Mouse (Mus musculus) limb, embryonic 14.5 days (tissue): ENCODE measurements around the gene Mknk1. TPM values are rescaled to one million over a fixed set of nuclear protein-coding genes. Genes with fewer than 3 reads are reported as not detected.

ENCODE experiments used
- ATAC-seq: fragments of 200-750 bp; cut with Nextera tagmentation; 2 replicates; pipeline ENCODE4 v1.8.0; 2017; ENCODE audit warnings: low read depth, moderate number of reproducible peaks, moderate TSS enrichment; ENCODE audit not compliant: low FRiP score
- DNase-seq: peaks from one replicate; pipeline ENCODE4 v3.0.0-alpha.2; 2015; ENCODE audit warnings: low spot score
- H3K27ac ChIP-seq: fragments of 300-500 bp; sonication (generic); replicated peaks from 2 replicates; pipeline ENCODE4 v1.5.1; 2014; ENCODE audit warnings: low read depth, mild to moderate bottlenecking, low read length, moderate library complexity, mixed read lengths
- H3K27me3 ChIP-seq: fragments of 300-500 bp; sonication (generic); 2 replicates; pipeline ENCODE4 v1.6.1; 2014; ENCODE audit warnings: low read length, mixed read lengths; ENCODE audit not compliant: control insufficient read depth, insufficient read depth
- H3K36me3 ChIP-seq: fragments of 300-500 bp; sonication (generic); 2 replicates; pipeline ENCODE4 v1.6.1; 2014; ENCODE audit warnings: mild to moderate bottlenecking, low read length, moderate library complexity, mixed read lengths; ENCODE audit not compliant: control insufficient read depth, insufficient read depth
- H3K4me1 ChIP-seq: fragments of 300-500 bp; sonication (generic); 2 replicates; pipeline ENCODE4 v1.6.1; 2014; ENCODE audit warnings: antibody characterized with exemption, low read length, mixed read lengths; ENCODE audit not compliant: control insufficient read depth, insufficient read depth
- H3K4me2 ChIP-seq: fragments of 300-500 bp; sonication (generic); replicated peaks from 2 replicates; pipeline ENCODE4 v1.6.1; 2014; ENCODE audit warnings: low read depth, mild to moderate bottlenecking, low read length, moderate library complexity; ENCODE audit not compliant: severe bottlenecking
- H3K4me3 ChIP-seq: fragments of 300-500 bp; sonication (generic); replicated peaks from 2 replicates; pipeline ENCODE4 v1.5.1; 2014; ENCODE audit warnings: low read length
- H3K9ac ChIP-seq: fragments of 300-500 bp; sonication (generic); 2 replicates; pipeline ENCODE4 v1.6.1; 2014; ENCODE audit warnings: mild to moderate bottlenecking, low read depth, low read length, moderate library complexity; ENCODE audit not compliant: severe bottlenecking
- H3K9me3 ChIP-seq: fragments of 300-500 bp; sonication (generic); 2 replicates; pipeline ENCODE4 v1.6.1; 2016; ENCODE audit warnings: low read length; ENCODE audit not compliant: control insufficient read depth
- POLR2A ChIP-seq: fragments of 200-500 bp; IDR thresholded peaks from 2 replicates; pipeline ENCODE4 v1.8.0; 2012; ENCODE audit warnings: inconsistent platforms, mild to moderate bottlenecking, moderate library complexity, borderline replicate concordance; ENCODE audit not compliant: insufficient read depth, insufficient read length; ENCODE audit errors: extremely low read depth
- WGBS: fragments of 180-500 bp; shearing (Covaris S2); extraction: QIAGEN DNeasy Blood & Tissue Kit; methylation state at CpG from one replicate; pipeline ENCODE4 v1.1.7; 2014; 5-methylcytosine and 5-hydroxymethylcytosine counted together
- polyA plus RNA-seq, 2 experiments: library from polyadenylated mRNA; depleted of rRNA in 1 of 2; stranded (reverse) in 1 of 2; unstranded in 1 of 2; fragments of >200 nt; fragmentation: Nextera tagmentation in 1 of 2; extraction: Ambion mirVana in 1 of 2; gene quantifications; 2 replicates each; pipeline versions ENCODE4 v1.2.1 to v1.2.3; 2012 to 2014

Gene Mknk1
- 69.6 and 73.9 TPM in 2 replicates for polyA plus RNA-seq (2012; rRNA removed)
- polyA plus RNA-seq (2014; fragmentation: Nextera tagmentation; extraction: Ambion mirVana) = 28.4 and 28.5 TPM in 2 replicates

DNA sequence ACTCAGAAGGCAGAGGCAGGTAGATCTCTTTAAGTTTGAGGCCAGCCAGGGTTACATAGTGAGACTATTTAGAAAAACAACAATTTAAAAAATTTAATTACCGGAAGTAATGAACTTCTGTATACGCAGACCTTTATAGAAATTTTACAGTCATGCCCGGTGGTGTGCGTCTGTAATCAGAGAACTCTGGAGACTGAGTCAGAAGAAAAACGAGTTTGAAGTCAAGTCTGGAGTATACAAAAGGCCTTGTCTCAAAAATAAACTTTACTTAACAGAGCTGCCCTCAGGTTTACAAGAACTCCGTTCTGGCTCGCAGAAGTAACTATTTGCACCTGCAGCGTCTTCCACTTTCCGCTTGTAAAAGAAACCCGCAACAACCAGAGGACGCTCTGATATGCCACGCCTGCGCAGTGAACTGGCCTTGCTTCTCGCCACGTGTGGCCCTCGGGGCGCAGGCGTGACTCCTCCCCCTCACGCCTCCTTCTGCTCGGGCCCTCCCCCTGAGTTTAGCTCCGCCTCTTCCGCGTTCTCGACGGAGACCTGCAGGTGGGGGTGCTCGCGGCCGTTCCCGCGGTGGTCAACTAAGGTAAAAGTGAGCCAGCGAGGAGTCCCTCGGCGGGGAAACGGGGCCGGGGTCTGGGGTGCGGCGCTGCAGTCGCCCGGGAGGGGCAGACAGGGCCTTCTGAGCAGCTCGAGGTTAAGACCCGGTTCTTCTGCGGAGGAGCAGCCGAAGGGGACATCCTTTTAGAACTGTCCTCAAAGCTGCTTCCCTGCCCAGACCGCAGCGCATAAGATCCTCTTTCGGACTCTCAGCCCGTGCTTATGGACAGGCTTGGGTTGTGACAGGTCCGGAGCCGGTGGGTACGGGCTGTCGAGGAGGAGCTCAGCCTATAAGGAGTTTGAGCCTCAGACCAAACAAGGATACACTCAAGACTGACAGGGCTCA, at the start of gene Mknk1:
TSS of gene Mknk1 (plus strand) at position 503 of the 946 bp plus-strand sequence.
- Histone ChIP-seq H3K27me3 (no peaks in the 10 kb centered on the region), H3K36me3 (peaks cover 13% of the 10 kb centered on the region; the same call in 1 of the 2 replicates), H3K4me3 (peak within 1 kb of the TSS; percentile 68), H3K9ac (peak within 1 kb of the TSS; percentile 67), H3K4me1 (peaks cover 3% of the 10 kb centered on the region; the same call in 1 of the 2 replicates), H3K27ac (peak within 1 kb of the TSS; percentile 41; the same call in 1 of the 2 replicates), H3K9me3 (no peaks in the 10 kb centered on the region), H3K4me2 (peak within 1 kb of the TSS; percentile 54)
- WGBS = under 1% methylated on average over 51 of the region's 51 CpGs
- no peak for TF ChIP-seq POLR2A
- DNase-seq = peak; percentile 95
- peak; percentile 97 for ATAC-seq

DNA sequence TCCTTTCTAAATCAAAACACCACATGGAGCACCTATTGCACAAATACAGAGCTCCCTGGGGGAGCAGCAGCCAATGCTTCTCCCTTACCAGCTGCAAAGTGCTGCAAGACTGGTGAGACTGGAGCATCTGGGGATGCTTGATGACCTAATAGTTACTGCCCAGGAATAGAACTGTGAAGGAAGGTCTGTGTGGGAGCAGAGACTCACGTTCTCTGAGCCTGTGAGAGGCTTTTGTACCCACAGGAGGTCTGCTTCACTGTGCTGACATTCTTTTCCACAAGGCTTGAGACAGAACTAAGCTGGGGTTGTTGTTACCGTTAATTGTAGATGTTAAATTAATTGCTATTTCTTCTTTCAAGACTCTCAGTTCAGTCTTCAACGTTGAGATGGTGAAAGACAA, 48.1 kb upstream of the Mknk1 start:
- Histone ChIP-seq H3K9me3 (no peaks in the 10 kb centered on the region), H3K27me3 (no peaks in the 10 kb centered on the region), H3K4me1 (peaks cover 4% of the 10 kb centered on the region; the same call in 1 of the 2 replicates), H3K9ac (no peak overlapping the region), H3K4me3 (no peak overlapping the region), H3K36me3 (peaks cover 39% of the 10 kb centered on the region), H3K27ac (no peak overlapping the region), H3K4me2 (no peak overlapping the region)
- no peak for TF ChIP-seq POLR2A
- DNase-seq (no peak), ATAC-seq (no peak)
- WGBS = 78% methylated on average over 3 of the region's 3 CpGs

DNA sequence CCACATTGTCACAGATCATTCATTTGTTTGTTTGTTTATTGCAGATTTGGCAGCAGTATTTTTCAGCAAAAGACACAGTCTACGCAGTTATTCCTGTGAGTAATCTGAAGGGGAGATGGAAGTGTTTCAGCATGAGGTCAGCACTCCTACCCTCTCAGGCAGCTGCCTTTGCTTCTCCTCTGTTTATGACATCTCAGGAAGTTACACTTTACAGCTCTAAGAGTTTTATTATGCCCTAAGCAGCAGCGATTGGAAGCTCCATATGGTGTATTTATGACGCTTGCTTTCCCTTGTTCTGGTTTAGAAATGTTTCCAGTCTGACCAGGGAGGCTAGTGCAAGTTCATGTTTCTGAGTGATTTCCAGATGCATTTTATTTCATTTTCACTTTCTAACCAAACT, 43.6 kb upstream of the Mknk1 start:
- 0 out of 2 replicates have a peak overlapping the region, but pooled peaks have one; percentile 26 for H3K27ac ChIP-seq

DNA sequence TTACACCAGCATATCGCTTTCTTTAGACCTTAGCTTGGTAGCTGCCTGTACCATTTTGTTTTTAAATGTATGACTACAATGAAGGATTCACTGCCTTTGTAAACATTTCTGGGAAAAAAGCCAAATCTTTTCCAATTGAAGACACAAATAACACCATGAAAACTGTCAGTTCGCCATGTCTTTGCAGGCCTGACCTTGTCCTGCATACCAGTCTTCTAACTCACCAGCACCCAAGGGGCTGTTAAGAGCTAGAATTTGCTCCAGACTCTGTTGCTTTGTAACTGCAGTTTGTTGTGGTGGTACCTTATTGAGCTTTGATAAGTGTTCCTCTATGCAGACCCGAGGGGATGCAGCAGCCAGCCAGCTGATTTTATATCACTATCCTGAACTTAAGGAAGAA, 39.0 kb upstream of the Mknk1 start:
- Histone ChIP-seq H3K36me3 (peaks cover 44% of the 10 kb centered on the region), H3K9me3 (no peaks in the 10 kb centered on the region), H3K4me1 (0 out of 2 replicates have a peak, but pooled peaks cover 1% of the 10 kb centered on the region), H3K4me3 (no peak overlapping the region), H3K4me2 (no peak overlapping the region), H3K27ac (no peak overlapping the region), H3K27me3 (no peaks in the 10 kb centered on the region), H3K9ac (no peak overlapping the region)
- 85% methylated on average over 3 of the region's 3 CpGs for WGBS
- DNase-seq = no peak
- TF ChIP-seq POLR2A = no peak
- no peak for ATAC-seq

More for the DNA sequence above, 43.6 kb upstream of the Mknk1 start:
- 31% methylated on average over 3 of the region's 3 CpGs for whole genome bisulfite sequencing
- Histone ChIP-seq H3K9me3 (no peaks in the 10 kb centered on the region), H3K4me1 (0 out of 2 replicates have a peak, but pooled peaks cover 3% of the 10 kb centered on the region), H3K4me2 (no peak overlapping the region), H3K36me3 (peaks cover 55% of the 10 kb centered on the region), H3K4me3 (no peak overlapping the region), H3K9ac (no peak overlapping the region), H3K27me3 (no peaks in the 10 kb centered on the region)
- no peak for TF ChIP-seq POLR2A
- DNase-seq (peak; percentile 37), ATAC-seq (peak; percentile 90)

DNA sequence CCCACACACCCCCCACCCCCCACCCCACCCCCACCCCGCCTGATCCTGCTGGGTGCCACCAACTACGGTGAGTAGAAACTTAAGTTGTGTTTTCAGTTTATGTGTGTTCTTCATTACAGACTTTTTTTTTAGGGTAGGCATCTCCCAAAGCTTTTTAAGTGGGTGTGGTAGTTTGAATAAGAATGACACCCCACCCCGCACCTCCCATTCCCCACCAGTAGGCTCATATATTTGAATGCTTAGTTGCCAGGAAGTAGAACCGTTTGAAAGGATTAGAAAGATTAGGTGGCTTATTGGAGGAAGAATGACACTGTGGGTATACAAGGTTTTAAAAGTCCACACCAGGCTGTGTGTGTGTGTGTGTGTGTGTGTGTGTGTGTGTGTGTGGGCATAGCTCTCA, 26.7 kb upstream of the Mknk1 start:
- H3K4me3 ChIP-seq = no peak overlapping the region
- H3K36me3 ChIP-seq = peaks cover 46% of the 10 kb centered on the region

More for the DNA sequence above, 26.7 kb upstream of the Mknk1 start:
- Histone ChIP-seq H3K4me2 (no peak overlapping the region), H3K4me1 (no peaks in the 10 kb centered on the region), H3K27ac (no peak overlapping the region), H3K9me3 (no peaks in the 10 kb centered on the region), H3K9ac (no peak overlapping the region), H3K27me3 (no peaks in the 10 kb centered on the region)
- TF ChIP-seq POLR2A = no peak
- DNase-seq = no peak
- no peak for ATAC-seq
- 90% methylated on average over 4 of the region's 4 CpGs for WGBS
